Mouse (Mus musculus) testis, postnatal 10 days (tissue): ENCODE measurements around the gene Ufd1.
"Not testable (repeated sequence)": the region's sequence is repeated elsewhere in the genome, so short reads cannot be mapped to it uniquely, and the experiment has no call there.

ENCODE experiments used
- DNase-seq: peaks from one replicate; pipeline ENCODE4 v3.0.0; 2021; ENCODE audit warnings: low spot score

Ufd1 gene

DNA sequence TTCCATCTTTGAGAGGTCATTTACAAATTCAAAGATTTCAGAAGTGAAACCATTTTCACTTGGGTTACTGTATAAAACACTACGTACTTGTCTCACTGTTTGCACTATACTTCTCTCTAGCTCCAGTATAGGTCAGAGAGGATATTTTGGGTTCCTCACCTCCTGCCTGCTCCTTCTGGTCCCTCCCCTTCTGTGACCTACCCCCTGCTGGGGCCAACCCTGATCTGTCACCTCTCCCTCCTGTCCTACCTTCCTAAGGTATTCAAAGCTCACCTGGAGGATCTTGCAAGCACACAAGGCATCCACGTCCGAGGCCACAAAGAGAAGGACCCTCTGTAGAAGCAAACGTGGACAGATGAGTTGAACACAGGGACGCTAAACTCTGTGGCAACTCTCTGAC is 547 bp upstream of the Ufd1 start:
- no peak for DNase-seq

DNA sequence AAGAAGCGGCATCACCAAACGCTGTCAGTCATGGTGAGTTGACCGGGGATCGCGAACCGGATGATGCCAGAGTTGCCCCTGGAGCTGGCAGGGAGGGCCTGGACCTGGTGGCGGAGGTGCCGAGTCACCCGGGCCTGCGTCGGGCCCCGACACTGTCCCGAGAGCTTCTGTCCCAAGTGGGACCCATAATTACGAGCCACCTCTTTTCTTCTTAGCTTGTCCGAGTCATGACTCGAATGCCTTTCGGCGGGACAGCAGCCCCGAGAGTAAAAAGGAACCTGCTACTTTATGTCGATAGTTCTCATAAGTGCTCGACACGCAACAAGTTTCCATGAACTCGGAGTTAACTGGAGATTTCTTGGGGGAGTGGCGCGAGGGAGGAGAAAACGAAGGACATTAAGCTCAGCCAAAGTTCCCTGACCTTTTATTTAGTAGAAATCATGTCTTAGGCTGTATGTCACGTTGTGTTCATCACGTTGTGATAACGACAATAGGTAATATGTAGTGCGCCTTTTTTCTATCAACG is 869 bp downstream of the Ufd1 start:
- DNase-seq = no peak

DNA sequence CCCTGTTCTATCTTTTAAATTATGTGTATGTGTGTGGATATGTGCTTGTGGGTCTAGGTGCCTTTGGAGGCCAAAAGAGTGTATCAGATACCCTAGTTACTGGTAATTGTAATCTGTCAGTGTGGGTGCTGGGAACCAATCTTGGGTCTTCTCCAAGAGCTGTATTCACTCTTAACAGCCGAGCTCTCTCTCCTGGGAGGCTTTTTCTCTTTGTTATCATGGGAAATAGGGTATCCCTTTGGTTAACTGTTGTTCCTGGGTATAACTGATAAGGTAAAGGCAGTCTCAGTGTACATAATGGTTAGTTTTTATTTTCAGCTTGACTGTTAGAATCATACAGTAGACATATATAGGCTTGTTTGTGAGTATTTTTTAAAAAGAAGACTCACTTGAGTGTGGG is 10.8 kb downstream of the Ufd1 start:
- no peak for DNase-seq

DNA sequence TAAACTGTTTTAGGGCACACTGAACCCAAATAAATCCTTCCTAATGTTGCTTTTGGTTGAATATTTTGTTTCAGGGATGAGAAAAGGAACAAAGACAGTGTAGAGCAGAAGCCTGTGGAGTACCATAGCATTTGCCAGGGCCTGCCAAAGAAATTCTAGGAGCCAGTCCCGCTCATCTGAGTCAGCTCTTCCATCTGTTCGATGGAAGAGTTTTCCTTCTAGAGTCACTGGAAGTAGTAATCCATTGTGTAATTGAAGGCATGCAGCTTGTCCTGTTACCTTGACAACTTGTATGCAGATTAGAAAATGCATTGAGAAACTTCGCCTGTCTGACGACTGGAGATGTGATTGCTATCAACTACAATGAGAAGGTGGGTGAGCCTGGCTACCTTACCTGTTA is 11.3 kb downstream of the Ufd1 start:
- DNase-seq = no peak

DNA sequence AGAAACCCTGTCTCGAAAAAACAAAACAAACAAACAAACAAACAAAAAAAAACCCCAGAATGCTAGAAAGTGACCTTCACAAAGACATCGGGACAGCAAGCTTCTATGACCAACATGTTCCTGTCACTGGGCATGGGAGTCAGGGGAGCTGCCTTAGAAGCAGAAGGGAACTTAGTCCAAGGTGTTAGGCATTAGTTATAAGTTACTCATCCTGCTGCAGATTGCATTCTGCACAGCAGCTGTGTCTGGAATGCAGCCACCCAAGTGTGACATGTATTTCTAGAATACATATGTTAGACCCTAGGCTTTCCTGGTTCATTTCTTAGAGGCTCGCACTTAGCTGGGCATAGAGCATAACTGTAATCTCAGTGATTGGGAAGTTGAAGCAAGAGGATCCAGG is 17.1 kb downstream of the Ufd1 start:
- DNase-seq = no peak

DNA sequence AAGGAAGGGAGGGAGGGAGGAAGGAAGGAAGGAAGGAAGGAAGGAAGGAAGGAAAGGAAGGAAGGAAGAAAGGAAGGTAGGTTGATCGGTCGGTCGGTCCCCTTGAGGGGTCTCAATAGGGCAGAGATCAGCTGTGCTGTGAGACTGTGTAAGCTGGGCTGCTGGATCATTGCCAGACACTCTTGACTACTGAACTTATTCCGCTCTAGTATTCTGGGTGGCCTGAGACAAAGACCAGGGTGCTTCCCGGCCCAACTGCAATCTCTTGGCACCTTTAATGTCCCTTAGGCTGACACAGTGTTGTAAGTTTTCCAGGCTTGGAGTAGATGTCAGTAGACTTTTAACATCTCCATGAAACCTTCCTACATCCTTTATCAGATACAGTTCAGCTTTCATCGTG is 17.5 kb downstream of the Ufd1 start:
- no peak for DNase-seq

DNA sequence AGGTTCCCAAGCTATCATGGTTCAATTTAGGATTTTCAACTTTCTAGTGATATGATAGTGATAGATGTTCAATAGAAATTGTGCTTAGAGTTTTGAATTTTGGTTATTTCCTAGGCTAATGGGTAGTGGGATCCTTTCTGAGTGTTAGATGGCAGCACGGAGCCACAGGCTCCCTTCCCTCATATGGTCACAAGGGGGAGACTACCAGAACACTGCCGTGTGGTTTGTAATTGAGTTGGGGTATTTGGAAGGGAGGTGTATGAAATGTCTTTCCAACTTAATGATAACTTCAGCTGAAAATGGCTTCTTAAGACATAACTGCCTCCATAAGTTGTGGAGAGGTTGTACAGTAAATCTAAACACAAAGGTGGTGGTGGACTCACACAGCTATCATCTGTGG is 21.9 kb downstream of the Ufd1 start:
- DNase-seq = no peak

DNA sequence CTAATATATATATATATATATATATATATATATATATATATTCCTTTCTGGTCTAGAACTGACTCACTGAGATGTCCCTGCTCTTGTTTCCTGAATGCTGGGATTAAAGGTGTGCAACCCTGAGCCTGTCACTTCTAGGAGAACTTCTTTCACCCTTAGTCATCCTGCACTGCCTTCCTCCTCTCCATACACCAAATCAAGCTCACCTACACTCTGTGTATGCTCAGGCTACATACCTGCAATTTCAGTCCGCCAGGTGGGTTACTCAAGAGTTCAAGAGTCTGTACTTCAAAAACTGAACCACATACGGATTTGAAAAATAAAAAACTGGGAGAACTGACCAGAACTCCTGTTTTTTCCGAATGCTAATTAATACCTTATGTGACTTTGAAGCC is 24.5 kb downstream of the Ufd1 start:
- DNase-seq = no peak

DNA sequence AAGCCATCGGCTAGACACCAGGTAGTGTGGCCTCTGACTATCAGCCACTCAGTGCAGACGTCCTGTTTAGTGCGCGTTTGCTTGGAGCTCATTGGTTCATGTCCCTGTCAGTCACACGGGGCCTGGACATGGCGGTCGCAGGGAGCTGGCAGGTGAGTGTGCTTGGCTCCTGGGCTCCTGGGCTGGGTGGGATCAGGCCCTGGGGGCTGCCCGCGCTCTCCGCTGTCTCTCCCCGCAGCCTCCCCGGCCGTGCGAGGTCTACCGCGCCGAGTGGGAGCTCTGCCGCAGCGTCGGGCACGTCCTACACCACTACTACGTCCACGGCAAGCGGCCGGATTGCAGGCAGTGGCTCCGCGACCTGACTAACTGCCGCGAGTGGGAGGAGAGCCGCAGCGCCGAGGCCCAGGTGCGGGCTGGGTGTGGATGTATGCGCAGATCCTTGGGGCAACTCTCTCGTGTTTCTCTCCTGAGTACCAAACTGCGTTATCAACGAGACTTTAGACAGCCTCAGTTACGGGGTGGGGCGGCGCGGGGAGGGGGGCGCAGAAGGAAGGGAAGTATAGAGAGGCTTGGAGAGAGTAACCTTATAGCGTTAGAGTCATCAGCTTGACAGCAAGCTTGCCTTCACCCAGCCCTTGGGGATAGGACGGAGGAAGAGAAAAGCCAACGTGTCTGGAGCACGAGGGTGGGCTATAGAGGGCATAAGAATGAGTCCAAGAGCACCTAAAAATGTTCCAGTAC is 25.1 kb downstream of the Ufd1 start, which contains the start of the genes 2510002D24Rik and Gm28539:
2510002D24Rik (plus strand) TSS at position 111 of the 741 bp plus-strand sequence.
Gm28539 (plus strand) TSS at position 117 of the 741 bp plus-strand sequence.
- peak; percentile 92 for DNase-seq

DNA sequence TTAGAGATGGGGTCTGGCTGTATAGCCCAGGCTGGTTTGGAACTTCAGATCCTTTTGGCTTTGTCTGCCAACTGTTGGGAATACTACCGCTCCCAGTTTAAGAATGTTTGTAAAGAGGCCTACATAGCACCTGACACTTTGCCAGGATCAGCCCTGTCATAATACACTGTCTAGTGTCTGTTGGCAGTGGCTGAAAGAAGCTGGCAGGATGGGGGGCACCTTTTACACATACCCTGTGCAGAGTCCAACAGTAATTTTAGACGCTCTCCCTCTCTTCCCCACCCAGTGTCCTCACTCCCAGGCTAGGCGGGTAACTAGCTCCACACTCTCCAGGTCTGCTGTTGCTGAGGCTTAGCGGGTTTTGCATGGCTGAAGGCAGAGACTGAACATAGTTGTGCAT is 26.8 kb downstream of the Ufd1 start:
- DNase-seq = no peak

DNA sequence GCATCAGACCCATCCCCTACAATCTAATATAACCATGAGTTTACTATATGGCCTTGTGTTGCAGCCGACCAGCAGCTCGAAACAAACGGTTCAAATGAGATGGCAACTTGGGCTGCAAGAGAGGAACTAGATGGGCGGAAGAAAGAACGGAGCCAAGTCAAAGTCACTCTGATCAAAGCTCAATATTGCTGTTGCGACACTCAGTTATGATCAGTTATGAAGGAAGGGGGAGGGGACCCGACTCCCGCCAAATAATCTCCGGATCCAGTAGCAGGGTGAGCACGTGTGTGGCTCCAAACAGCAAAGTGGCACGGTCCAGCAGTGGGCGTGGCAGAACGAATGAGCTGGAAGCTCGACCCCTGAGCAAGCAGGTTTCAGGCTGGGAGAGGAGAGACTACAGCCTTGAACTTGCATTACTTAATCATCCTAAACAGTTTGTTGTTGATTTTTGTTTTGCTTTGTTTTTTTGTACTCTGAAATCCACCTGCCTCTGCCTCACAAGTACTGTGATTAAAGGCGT is 34.8 kb downstream of the Ufd1 start:
- no peak for DNase-seq

DNA sequence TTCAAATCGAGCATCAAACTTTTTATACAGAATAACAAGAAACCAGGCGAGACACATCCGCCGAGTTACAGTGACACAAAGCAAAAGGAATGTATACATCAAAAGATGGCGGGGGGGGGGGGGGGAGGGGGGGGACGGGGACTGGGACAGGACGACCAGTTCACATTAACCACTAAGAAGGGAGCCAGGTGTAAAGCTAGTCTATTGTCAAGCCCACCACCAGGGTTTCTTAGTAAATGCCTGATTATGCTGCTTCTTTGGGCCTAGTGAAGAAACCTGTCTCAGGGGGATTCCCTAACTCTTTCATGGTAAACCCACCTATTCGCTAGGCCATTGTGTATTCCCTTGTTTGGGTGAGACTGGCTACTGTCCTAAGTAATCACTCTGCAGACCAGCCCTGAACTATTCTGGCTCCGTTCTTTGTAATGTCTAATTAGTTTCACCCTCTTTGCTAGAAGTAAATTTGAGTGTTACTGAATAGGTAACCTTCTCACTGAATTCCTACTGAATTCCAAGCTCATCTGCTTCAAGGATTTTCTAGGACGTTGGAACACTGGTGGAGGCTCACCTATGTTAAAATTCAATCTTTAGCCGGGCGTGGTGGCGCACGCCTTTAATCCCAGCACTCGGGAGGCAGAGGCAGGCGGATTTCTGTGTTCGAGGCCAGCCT is 38.1 kb downstream of the Ufd1 start:
- DNase-seq = not testable (repeated sequence)

DNA sequence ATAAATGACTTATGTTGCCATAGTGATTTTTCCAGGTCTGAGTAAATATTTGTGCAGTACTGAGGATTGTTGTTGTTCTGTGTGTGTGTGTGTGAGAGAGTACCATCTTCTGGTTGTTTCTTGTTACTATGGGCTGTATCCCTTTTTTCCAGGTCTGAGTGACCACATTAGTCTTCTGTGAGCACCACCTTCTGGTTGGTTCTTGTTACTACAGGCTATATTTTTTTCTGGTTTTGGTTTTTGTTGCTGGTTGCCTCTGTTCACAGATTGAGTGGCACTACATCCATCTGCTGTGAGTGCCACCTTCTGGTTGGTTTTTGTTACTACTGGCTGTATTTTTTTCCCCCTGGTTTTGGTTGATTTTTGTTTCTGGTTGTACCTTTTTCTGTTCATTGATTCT is 47.0 kb downstream of the Ufd1 start:
- no peak for DNase-seq

DNA sequence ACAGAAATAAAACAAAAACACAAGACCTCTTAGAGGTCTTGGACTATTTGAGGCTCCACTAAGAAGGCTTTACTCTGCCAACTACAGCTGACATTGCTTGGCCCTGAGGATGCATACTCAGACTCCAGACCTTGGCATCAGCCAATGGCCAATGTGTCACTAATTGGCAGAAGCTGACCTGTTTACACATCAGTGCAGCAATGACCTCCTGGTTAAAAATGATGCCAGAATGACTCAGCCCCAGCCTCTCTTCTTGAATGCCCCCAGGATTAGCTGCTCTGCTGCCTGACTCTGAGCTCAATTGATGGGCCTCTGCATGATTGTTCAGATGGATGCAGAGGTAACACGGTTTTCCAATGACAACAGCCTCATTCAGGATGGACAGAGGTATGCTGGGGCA is 48.6 kb downstream of the Ufd1 start:
- DNase-seq = no peak

DNA sequence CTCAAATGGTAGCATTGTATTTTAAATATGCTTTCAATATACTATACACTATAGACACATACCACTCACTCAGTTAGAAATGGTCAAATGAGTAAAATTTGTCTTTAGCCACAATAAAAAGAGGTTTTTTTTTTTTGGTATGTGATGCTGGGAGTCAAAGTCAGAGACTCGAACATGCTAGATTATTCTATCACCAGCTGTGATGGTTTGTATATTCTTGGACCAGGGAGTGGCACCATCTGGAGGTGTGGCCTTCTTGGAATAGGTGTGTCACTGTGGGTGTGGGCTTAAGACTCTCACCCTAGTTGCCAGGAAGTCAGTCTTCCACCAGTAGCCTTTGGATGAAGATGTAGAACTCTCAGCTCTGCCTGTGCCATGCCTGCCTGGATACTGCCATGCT is 58.9 kb downstream of the Ufd1 start:
- not testable (repeated sequence) for DNase-seq

DNA sequence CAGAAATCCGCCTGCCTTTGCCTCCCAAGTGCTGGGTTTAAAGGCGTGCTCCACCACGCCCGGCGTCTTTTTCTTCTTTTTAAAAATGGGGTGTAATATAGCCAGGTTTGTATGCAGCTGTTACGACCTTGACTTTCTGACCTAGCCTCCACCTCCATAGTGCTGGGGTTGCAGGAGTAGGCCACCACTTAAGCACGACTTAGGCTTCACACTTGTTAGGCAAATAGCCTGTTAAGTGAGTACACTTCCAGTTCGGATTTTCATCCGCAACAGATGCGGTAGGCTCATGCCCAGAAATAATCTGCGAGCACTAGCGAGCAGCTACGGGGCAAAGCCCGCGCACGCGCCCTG is 64.5 kb downstream of the Ufd1 start:
- DNase-seq = no peak

DNA sequence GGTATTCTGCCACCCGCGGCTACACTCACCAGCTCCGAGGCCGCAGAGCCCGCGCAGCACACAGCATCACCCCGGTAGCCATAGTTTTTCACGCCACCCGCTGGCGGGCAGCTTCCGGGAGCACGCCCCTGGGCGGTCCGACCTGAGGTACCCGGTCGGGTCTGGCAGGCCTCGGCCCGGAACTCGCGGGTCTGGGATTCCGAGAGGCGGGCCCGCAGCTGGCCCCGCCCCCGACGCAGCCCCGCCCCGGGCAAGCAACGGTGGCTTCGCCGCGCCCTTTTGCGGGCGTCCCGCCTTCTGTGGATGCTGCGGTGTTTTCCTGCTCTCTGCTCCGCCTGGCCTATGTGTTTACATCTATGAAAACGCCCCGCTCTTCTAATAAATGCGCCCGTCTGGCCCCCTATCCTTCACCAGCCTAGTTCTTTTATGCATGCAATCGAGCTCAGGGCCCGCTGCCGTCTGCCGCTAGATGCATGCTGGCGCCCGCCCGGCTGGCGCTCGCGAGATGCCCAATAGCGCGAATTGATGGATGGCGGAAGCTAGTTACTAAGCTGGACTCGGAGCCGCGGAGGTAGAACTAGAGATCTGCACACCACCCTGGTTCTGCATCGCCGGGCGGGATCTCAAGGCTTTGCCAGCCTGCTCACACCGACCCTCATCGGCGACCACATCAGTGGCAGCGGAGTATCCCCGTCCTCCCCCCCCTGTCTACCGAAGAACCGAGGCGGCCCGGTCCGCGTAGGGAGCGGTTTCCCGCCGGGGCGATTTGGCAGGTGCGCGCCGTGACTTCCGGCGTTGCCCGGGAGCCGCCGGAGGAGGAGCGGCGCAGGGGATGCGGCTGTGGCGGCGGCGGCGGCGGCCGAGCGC is 65.1 kb downstream of the Ufd1 start, which contains the start of the genes Mrpl40 and Hira:
Mrpl40 (minus strand) TSS at position 421 of the 867 bp plus-strand sequence.
Hira (plus strand) TSS at position 596 of the 867 bp plus-strand sequence.
- DNase-seq = peak; percentile 96

DNA sequence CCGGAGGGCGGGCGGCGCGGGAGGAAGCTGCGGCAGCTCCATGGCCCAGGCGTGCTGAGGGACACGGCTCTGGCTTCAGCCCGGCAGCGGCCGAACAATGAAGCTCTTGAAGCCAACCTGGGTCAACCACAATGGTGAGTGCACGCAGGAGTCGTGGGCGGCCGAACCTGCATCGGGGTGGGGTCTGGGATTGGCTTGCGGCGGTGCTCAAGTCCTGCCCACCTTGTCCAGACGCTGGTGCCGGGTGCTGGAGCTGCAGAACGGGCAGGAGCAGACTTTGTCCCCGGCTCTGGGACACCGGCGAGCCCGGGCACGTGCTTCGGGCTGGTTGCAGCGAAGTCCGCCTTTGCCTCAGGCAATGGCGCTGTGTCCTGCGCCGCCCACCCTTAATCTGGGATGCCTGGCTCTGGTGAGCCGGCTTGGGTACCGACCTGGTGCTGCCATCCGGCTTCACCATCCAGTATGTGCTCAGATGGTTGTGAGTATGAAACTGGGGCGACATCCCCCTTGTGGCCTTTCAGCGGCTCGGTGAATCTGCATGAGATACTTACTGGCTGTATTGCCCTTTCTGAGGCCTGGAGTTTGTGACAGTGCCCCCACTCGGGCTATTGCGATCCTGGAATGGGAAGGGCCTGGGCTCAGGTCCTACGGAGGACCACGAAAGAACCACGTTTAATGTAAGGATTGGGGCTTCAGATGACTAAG is 66.0 kb downstream of the Ufd1 start:
- peak; percentile 70 for DNase-seq

DNA sequence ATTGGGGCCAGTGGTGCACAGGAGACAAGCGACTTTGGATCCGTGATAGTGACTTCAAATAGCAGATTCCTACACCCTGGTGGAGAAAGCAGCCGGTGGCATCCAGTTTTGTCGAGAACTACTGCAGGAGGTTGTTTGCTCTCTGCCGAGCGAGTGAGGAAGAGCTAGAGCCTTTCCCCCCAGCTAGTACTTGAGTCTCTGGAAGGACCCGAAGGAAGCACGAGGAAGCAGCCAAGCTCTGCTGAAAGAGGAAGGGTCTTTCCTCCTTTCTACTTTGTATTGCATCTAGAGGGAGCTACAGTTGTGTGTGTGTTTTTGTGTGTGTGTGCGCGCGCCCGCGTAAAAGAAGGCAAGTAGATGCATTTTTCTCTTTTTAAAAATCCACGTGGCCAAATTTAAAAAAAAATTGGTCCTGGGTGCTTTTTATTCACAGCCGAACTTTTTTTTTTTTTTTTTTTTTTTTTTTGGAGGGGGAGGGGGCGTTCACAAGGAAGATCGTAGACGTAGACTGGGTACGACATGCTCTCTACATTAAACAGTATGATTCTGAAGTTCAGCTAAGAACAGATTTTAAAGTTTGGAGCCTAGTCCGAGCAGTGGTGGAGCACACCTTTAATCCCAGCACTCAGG is 66.6 kb downstream of the Ufd1 start:
- no peak for DNase-seq

DNA sequence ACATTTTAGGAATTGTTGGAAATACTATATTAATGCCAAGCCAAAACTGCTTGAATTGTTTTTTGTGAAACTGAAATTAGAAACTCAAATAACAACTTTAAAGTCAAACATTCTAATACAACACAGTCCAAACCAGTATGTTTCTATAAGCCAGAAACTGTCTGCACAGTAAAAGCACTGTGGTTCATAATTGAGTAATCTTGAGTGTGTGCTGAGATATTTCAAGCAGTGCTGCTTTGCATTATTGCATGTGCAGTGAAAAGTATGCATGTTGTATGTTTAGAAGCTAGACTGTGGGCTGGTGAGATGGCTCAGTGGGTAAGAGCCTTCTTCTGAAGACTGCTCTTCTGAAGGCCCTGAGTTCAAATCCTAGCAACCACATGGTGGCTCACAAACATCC is 72.5 kb downstream of the Ufd1 start:
- no peak for DNase-seq
